Mouse (Mus musculus) heart, postnatal 0 days (tissue): ENCODE measurements around the gene Sall2.

Experiments
- CTCF ChIP-seq: IDR thresholded peaks from 2 replicates; pipeline ENCODE4 v1.5.1; 2016; ENCODE audit warnings: antibody characterized with exemption, control low read depth, low read depth
- EP300 ChIP-seq: IDR thresholded peaks from 2 replicates; pipeline ENCODE4 v1.6.1; 2016; ENCODE audit warnings: antibody characterized with exemption, low read depth

DNA sequence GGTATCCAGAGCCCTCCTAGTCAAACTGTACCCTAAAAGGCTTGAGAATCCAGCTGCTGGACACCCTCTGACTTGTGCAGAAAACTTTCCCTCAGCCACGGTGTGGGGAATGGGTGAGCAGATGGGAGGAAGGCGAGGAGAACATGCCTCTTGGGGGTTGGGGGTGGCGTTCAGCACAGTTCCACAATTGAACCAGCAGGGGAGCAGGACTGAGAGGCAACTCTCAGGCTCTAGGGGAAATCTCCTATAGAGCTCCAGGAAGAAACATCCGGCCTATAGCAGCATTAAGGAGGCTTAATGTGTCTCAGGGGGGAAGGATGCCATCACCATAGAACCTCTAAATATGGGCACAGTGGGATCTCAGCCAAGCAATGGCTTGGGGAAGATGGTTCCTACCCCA lies 2.7 kb downstream of the Sall2 start:
- TF ChIP-seq CTCF, result peak; percentile 25
- no peak for TF ChIP-seq EP300
